Mouse (Mus musculus) left cerebral cortex, adult 8-10 months (tissue): ENCODE measurements at regions not wholly inside any gene's neighbourhood (a gene's known extent, or its start where the extent isn't known, plus 50 kb on each side); places are given as distances from the start of the nearest gene placed in this dataset.

Experiments
- DNase-seq, 2 experiments: peaks; one replicate each; pipeline ENCODE4 v3.0.0; 2022; ENCODE audit warnings: low spot score in 2 of 2

GRCm38 (mm10) chr3:131056893-131057660 is 53.2 kb upstream of the Lef1 start:
- DNase-seq, result no peak

GRCm38 (mm10) chr3:131054241-131054972 is 55.9 kb upstream of the Lef1 start:
- DNase-seq, result no peak

- DNase-seq, result no peak
These were observed 62.6 kb upstream of the Lef1 start for GRCm38 (mm10) chr3:131047716-131048115.

GRCm38 (mm10) chr3:131046412-131046811 is 63.9 kb upstream of the Lef1 start:
- no peak for DNase-seq

GRCm38 (mm10) chr3:131040214-131040825 is 70.0 kb upstream of the Lef1 start:
- DNase-seq, result no peak

GRCm38 (mm10) chr3:131037095-131037494 is 73.2 kb upstream of the Lef1 start:
- DNase-seq, result no peak

- DNase-seq, result no peak
These were observed 75.5 kb upstream of the Lef1 start for GRCm38 (mm10) chr3:131034774-131035173.

GRCm38 (mm10) chr3:131026336-131026735 is 83.9 kb upstream of the Lef1 start:
- no peak for DNase-seq

- no peak for DNase-seq
These were observed 90.9 kb upstream of the Lef1 start for GRCm38 (mm10) chr3:131019163-131019956.

GRCm38 (mm10) chr3:131017899-131018298 is 92.4 kb upstream of the Lef1 start:
- DNase-seq, result no peak

- DNase-seq, result no peak
These were observed 94.2 kb upstream of the Lef1 start for GRCm38 (mm10) chr3:131016104-131016503.

- DNase-seq, result no peak
These were observed 96.1 kb upstream of the Lef1 start for GRCm38 (mm10) chr3:131014092-131014716.

GRCm38 (mm10) chr3:131000701-131001100 is 109.6 kb upstream of the Lef1 start:
- DNase-seq, result no peak

GRCm38 (mm10) chr3:131000252-131000651 is 110.0 kb upstream of the Lef1 start:
- DNase-seq, result no peak

GRCm38 (mm10) chr3:130999818-131000217 is 110.5 kb upstream of the Lef1 start:
- DNase-seq, result no peak

GRCm38 (mm10) chr3:130998433-130998832 is 111.8 kb upstream of the Lef1 start:
- no peak for DNase-seq

- DNase-seq, result no peak
These were observed 113.5 kb upstream of the Lef1 start for GRCm38 (mm10) chr3:130996786-130997185.

- no peak for DNase-seq
These were observed 118.3 kb upstream of the Lef1 start for GRCm38 (mm10) chr3:130991971-130992370.

- DNase-seq, result no peak
These were observed 123.6 kb upstream of the Lef1 start for GRCm38 (mm10) chr3:130986708-130987107.

GRCm38 (mm10) chr3:130986101-130986500 is 124.2 kb upstream of the Lef1 start:
- no peak for DNase-seq

- DNase-seq, result no peak
These were observed 128.7 kb upstream of the Lef1 start for GRCm38 (mm10) chr3:130981566-130981965.
